Mouse (Mus musculus) frontal cortex, postnatal 36 days (tissue): Measurements from ENCODE around the gene Mfsd11.
A peak's percentile ranks its signal among the peaks of the same experiment; 100 is the strongest.

Experiments
- DNase-seq, 2 experiments: peaks; one replicate each; pipeline ENCODE4 v3.0.0; 2022; ENCODE audit warnings: low spot score in 2 of 2

Mfsd11 gene

GRCm38 (mm10) chr11:116821057-116821940 is 30.9 kb upstream of the Mfsd11 start:
- no peak for DNase-seq

GRCm38 (mm10) chr11:116822215-116822614 is 30.0 kb upstream of the Mfsd11 start:
- DNase-seq: no peak

GRCm38 (mm10) chr11:116822626-116823025 is 29.6 kb upstream of the Mfsd11 start:
- peak in 1 of 2 experiments; percentile 60 for DNase-seq

- no peak for DNase-seq
These were observed 29.0 kb upstream of the Mfsd11 start for GRCm38 (mm10) chr11:116823255-116823654.

- peak in 1 of 2 experiments; percentile 41 for DNase-seq
These were observed 28.4 kb upstream of the Mfsd11 start for GRCm38 (mm10) chr11:116823885-116824284.

GRCm38 (mm10) chr11:116825230-116825629 is 27.0 kb upstream of the Mfsd11 start:
- no peak for DNase-seq

- DNase-seq: no peak
These were observed 25.4 kb upstream of the Mfsd11 start for GRCm38 (mm10) chr11:116826550-116827504.

- peak; percentile 46 for DNase-seq
These were observed 24.6 kb upstream of the Mfsd11 start, which contains the start of gene Mxra7 for GRCm38 (mm10) chr11:116827534-116828165. Gene Mxra7, minus strand, starts transcription at chr11:116828046.

GRCm38 (mm10) chr11:116832172-116832685 is 20.0 kb upstream of the Mfsd11 start:
- DNase-seq: no peak

GRCm38 (mm10) chr11:116834954-116835353 is 17.3 kb upstream of the Mfsd11 start:
- DNase-seq: no peak

GRCm38 (mm10) chr11:116836283-116836682 is 16.0 kb upstream of the Mfsd11 start:
- no peak for DNase-seq

- no peak for DNase-seq
These were observed 14.8 kb upstream of the Mfsd11 start for GRCm38 (mm10) chr11:116837441-116837840.

GRCm38 (mm10) chr11:116838936-116839335 is 13.3 kb upstream of the Mfsd11 start:
- DNase-seq: no peak

GRCm38 (mm10) chr11:116839601-116840000 is 12.6 kb upstream of the Mfsd11 start:
- no peak for DNase-seq

- no peak for DNase-seq
These were observed 11.5 kb upstream of the Mfsd11 start for GRCm38 (mm10) chr11:116840748-116841147.

GRCm38 (mm10) chr11:116842531-116843260 is 9.5 kb upstream of the Mfsd11 start:
- peak; percentile 64 to 66 for DNase-seq

- peak; percentile 97 to 98 for DNase-seq
These were observed 8.7 kb upstream of the Mfsd11 start, which contains the start of the genes Mettl23 and Jmjd6 for GRCm38 (mm10) chr11:116843261-116844233. Gene Mettl23, plus strand, starts transcription at chr11:116843278. Gene Jmjd6, minus strand, starts transcription at chr11:116843449.

- no peak for DNase-seq
These were observed 5.6 kb upstream of the Mfsd11 start for GRCm38 (mm10) chr11:116846593-116847181.
